Mouse (Mus musculus) thymus, postnatal 4 days (tissue): ENCODE data around the gene Gm266.
"Not testable (repeated sequence)": the region's sequence is repeated elsewhere in the genome, so short reads cannot be mapped to it uniquely, and the experiment has no call there.

Experiments used
- DNase-seq: peaks from one replicate; pipeline ENCODE4 v3.0.0; 2021

Gene Gm266

DNA sequence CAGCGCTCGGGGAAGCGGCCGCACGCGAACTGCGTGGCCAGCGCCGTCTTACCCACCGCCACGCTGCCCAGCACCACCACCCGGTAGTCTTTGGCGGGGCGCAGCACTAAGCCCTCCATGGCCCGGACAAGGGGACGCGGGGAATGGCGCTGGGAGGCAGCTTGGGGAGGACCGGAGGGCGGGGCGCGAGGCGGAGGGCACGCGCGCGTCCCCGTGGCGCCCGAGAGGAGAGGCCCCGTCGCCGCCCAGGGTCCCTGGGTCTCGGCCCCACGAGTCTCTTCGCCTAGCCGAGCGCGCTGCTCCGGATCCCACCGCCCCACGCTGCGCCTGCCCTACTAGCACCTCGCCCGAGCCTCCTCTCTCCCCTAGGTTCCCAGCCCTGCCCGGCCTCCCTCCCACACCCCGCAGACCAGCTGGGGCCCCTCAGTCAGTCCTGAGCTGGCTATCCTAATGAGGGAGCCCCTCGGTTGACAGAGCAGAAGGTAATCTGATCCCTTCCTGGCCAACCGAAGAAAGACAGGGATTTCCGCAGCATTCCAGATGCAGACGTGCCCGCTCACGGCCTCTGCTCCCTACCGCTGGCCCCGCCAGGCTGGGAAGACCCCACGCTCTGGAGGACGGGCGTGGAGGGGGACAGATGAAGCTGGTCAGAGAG lies at the start of gene Gm266:
TSS of gene Gm266 (minus strand) at position 172 of the 655 bp plus-strand sequence.
- peak; percentile 34 for DNase-seq

- DNase-seq = no peak
Measured at GRCm38 (mm10) chr12:111535281-111535680, 49.7 kb upstream of the Gm266 start.

DNA sequence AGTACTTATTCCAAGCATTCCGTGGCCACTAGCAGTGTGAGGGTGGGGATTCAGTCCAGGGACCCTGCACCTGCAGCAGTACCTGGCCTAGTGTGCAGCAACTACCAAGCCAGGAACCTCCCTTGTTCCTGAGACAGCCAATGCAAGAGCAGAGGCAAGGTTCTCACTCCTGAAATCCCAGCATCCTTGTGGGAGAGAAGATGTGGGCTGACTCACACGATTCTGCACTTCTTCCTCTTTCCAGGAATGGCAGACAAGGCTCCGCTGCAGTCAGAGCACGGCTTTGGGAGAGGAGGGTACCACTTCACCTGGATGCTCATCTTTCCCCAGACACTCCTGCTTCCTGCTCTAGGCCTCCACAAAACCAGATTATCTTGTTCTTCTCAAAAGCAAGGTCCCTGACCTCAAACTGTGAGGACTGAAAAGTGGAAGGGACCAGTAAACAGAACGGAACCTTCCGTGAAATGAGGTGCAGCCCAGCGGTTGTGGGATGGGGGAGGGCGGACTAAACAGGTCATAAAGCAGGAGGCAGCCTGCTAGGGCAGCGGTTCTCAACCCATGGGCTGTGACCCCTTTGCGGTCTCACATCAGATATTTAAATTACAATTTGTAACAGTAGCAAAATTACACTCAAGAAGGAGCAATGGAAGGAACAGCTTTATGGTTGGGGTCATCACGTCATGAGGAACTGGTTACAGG lies 47.6 kb upstream of the Gm266 start:
- no peak for DNase-seq

DNA sequence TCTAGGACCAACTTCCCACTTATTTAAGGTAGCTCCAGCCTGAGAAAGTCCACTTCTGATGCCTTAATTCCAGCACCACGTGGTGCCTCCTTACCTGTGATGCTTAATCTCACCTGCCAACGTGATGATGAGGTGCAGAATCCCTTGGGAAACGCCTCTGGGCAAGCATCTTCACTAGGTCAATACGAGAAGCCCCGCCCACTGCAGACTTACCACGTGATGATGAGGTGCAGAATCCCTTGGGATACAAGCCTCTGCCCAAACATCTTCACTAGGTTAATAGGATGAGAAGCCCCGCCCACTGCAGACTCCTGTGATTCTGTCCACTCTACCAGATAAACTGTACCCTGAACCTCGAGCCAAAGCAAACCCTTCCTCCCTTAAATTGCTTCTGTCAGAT lies 43.6 kb upstream of the Gm266 start:
- DNase-seq = no peak

- DNase-seq = no peak
Measured at GRCm38 (mm10) chr12:111527643-111528281, 42.1 kb upstream of the Gm266 start.

DNA sequence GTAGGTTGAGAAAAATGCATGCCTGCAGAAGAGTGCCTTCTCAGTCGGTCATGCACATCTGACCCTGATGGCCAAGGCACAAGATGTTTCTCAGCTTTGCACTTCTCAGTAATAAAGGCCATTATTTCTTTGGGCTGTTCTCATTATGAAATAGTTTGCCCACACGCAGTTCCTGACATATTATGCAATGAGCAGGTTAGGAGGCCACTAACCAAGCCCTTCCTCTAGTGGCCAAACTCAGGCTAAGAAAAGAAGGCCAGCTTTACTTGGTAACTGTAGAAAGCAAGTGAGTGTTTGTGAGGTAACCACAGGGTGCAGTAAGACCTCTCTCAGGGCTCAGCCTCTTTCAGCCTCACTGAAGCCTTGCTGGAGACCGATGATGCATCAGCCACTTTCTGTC lies 39.3 kb upstream of the Gm266 start:
- no peak for DNase-seq

DNA sequence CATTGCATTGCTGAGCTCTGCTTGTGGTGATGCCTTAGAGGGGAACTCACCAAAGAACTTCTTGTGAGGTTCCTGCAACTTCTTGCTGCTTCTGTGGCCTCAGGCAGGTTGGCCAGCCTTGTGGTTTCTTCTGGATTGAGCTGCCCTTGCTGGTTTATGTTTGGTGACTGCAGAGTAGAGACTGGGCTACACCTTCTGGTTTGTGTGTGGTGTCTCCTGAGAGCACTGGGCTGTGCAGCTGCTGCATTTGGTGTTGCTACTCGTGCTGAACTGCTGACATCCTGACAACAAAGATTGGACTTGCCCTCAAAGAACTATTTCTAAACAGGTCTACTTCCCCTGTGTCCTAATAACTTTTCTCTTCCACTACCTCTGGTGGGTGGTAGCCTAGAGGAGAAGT lies 38.8 kb upstream of the Gm266 start:
- DNase-seq = no peak

DNA sequence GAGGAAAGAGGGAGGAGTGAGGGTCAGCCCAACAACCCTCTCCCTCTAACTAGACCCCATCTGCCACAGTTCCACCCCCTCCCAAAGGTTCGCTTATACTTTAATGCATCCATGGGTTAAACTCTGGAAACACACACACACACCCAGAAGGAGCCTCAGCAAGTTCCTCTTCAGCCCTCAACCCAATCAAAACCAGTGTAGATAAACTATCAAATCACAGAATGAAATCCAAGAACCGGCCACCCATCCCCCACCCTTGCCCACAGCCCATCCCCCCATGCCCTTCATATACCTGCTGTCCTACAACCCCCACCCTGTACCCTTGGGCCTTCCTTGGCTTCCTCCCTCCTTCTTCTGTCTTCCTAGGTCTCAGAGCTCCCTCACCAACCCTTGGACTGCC lies 35.4 kb upstream of the Gm266 start:
- DNase-seq = no peak

DNA sequence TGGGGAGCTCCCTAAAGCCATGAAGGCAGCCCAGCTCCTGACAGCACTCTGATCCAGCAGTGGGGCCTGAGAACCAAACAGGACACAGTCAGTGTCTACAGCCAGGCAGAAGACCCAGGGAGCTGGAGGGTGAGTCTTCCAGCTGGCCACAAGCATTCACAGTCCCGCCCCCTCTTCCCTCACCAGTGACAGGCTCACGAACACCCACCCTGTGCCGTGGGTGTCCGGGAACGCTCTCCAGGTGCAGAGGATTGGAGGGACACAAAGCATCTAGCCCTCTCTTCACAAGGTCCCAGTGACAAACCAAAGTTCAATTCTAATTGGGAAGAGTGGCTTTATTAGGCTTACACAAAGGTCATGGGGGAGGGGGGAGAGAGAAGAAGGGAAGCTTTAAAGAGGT lies 34.2 kb upstream of the Gm266 start:
- DNase-seq = no peak

GRCm38 (mm10) chr12:111518391-111518790 lies 32.8 kb upstream of the Gm266 start:
- no peak for DNase-seq

DNA sequence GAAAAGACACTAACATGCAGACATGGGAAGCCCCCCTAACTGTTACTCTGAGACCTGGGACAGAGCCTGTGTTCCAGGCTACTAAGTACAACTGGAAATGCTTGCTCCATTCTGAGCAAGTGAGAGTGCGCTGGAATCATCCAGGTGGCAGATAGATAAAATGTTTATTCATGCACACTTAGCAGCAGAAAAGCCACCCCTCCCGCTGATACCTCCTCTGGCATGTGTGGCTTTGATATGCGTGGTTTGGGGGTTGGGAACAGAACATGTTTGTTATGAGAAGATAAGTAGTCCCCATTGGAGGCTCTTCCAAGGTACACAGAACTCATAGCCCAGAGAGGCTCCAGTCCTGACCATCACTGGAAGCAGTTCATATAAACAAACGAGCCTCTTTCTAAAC lies 32.3 kb upstream of the Gm266 start:
- no peak for DNase-seq

- DNase-seq = no peak
Measured at GRCm38 (mm10) chr12:111516826-111517225, 31.2 kb upstream of the Gm266 start.

GRCm38 (mm10) chr12:111515920-111516319 lies 30.3 kb upstream of the Gm266 start:
- DNase-seq = no peak

- DNase-seq = no peak
Measured at GRCm38 (mm10) chr12:111514874-111515649, 29.4 kb upstream of the Gm266 start.

DNA sequence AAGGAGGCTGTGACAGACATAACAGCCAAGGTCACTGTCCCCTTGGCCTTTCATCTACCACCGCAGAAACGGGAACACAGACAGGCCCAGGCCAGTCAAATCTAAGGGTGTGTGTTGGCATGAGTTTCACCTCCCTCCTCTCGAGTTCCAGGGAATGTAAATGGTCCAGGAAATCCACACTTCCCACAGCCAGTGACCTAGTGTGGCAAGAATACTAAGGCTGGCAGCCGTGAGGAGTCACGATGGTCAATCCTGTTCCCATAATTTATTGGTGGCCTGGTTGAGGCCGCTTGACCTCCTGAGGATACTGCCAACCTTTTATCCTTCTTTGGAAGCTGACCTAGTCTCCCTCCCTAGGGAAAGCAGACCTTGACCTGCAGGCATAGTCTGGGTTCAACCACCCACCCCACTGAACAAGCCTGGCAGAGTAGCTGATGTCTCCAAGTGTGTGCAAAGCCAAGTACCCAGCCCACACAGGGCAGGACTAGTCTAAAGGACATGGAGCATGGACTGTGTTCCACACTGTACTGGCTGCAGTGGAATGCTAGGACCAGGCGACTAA lies 28.7 kb upstream of the Gm266 start:
- no peak for DNase-seq

GRCm38 (mm10) chr12:111513673-111514072 lies 28.1 kb upstream of the Gm266 start:
- no peak for DNase-seq

DNA sequence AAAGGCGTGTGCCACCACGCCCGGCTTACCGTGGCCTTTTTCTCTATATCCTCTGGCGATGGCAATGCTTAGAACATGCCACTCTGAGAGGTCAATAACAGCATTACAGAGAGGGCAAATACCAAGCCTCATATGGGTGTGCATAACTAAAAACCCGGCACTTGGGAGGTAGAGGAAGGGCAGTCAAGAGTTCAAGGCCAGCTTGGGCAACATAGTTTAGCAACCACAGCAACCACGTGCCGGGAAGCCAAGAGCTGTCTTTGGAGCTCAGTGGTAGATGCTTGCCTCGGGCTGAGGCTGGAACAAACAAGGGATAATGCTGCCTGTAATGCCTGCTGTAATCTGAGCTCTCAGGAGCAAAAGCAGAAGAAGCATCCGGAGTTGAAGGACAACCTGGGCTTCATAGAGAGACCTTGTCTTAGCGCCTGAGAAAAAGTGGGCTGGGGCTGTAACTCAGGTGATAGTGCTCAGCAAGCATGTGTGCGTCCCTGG lies 27.0 kb upstream of the Gm266 start:
- DNase-seq = no peak

- not testable (repeated sequence) for DNase-seq
Measured at GRCm38 (mm10) chr12:111508438-111508837, 22.8 kb upstream of the Gm266 start.

- no peak for DNase-seq
Measured at GRCm38 (mm10) chr12:111507962-111508361, 22.3 kb upstream of the Gm266 start.

GRCm38 (mm10) chr12:111507001-111507400 lies 21.4 kb upstream of the Gm266 start:
- no peak for DNase-seq

DNA sequence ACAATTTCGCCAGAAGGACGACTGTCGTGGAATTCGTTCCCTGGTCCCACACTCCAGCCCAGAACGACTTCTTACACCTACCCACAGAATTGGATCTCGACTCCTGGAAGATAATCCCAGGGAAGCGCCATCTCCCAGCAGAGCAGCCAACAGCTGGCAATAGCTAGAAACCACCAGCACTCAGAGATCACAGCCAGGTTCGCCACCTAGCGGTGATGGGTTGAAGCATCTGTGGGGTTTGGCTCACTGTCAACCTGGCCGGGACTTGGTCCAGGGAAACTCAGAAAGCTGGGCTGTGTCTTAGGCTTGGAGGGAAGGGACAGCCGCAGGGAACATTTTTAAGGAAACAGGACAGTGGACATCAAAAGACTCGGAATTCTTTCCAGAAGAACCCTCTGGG lies 19.3 kb upstream of the Gm266 start:
- peak; percentile 90 for DNase-seq

DNA sequence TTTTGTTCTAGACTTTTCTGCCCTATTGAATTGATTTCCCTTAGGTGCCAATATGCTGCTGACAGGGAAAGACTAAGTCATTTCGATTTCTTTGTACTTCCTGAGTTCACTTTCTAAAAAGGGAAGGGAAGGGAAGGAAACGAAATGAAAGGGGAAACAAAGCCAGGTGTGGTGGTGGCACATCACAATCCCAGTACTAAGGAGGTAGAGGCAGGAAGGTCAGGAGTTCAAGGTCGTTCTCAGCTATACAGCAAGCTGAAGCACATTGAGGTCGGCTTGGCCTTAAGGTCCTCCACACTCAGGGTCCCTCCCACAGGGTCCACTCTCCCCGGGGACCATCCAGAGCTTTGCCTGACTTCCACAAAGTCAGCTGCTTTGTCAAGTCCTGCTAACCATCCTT lies 17.9 kb upstream of the Gm266 start:
- DNase-seq = no peak

- no peak for DNase-seq
Measured at GRCm38 (mm10) chr12:111503063-111503567, 17.5 kb upstream of the Gm266 start.
